Mouse (Mus musculus) heart, postnatal 0 days (tissue): ENCODE measurements around the gene Exosc8.

Experiments
- CTCF ChIP-seq: IDR thresholded peaks from 2 replicates; pipeline ENCODE4 v1.5.1; 2016; ENCODE audit warnings: antibody characterized with exemption, control low read depth, low read depth
- EP300 ChIP-seq: IDR thresholded peaks from 2 replicates; pipeline ENCODE4 v1.6.1; 2016; ENCODE audit warnings: antibody characterized with exemption, low read depth

DNA sequence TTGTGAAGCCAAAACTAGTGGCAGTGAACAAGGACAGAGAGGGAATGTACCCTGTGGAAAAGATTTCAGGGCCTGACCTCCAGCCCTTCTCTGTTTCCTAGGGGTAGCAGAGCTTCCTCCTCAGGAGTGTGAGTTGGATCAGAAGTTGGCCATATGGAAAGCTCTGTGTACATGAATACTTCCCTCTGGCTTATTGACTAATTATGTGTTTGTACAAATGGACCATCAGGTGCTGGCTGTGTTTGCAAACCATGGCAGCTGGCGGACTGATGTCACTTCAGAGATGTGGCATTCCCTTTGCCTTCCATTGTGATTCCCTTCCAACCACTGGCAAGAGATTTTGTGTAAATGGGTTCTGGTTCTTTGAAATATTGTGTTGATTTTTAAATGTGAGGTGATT is 26.1 kb upstream of the Exosc8 start:
- TF ChIP-seq CTCF, result no peak
- TF ChIP-seq EP300, result no peak
